Mouse (Mus musculus) Patski (cell line): ENCODE measurements around the gene Ncapd2. TPM values are rescaled to one million over a fixed set of nuclear protein-coding genes. Genes with fewer than 3 reads are reported as not detected.

ENCODE experiments used
- ATAC-seq: fragments of 100-300 bp; one replicate; pipeline ENCODE4 v1.8.0; 2021
- CTCF ChIA-PET: fragments of 350-600 bp; sonication (Branson Sonifier 250); formaldehyde crosslinking; loops from one replicate; lab custom pipeline; 2022; ENCODE audit warnings: inconsistent platforms; lab: Charles Lee
- POLR2A ChIA-PET: fragments of 350-600 bp; sonication (Branson Sonifier 250); formaldehyde crosslinking; loops from one replicate; lab custom pipeline; 2022; ENCODE audit warnings: antibody characterized with exemption, inconsistent platforms; lab: Charles Lee
- DNase-seq: peaks from one replicate; pipeline ENCODE4 v3.0.0-alpha.2; 2011; ENCODE audit warnings: low read depth, low spot score
- H3K27me3 ChIP-seq: fragments of 371-371 bp; one replicate; pipeline ENCODE4 v1.5.1; 2021
- CTCF ChIP-seq: fragments of 100-300 bp; IDR thresholded peaks from one replicate; pipeline ENCODE4 v1.5.1; 2021
- in situ Hi-C: fragments of 300-500 bp; cut with MboI; formaldehyde crosslinking; loops from 3 replicates; pipeline ENCODE4 v1.11.1; 2018; ENCODE audit warnings: low pct_unique_long_range_greater_than_20kb, mixed read lengths
- polyA plus RNA-seq: library from polyadenylated mRNA; unstranded; gene quantifications from one replicate; pipeline ENCODE4 v1.2.3, GENCODE M21; 2021

The Ncapd2 gene
- polyA plus RNA-seq, 1 experiment from 2014 or later, result 73.8 TPM

DNA sequence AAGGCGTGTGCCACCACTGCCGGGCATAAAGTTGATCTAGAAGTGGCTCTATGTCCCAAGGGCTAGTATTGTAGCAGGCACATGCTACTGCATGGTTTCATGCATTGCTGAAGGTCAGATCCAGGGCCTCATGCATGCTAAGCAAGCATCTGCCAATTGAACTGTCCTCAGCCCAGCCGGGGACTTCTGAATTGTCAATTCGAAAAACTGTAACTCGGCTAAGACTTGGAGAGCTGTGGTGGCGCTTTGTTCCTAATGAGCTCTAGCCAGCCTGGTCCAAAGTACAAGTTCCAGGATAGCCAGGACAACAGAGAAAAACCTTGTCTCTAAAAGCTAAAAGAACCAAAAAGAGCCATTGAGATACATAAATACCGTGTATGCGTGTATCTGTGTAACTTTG lies 72.1 kb downstream of the Ncapd2 start:
- ATAC-seq (no peak), DNase-seq (no peak)
- no peak for TF ChIP-seq CTCF
- CTCF ChIA-PET, result no interaction called here
- no peaks in the 10 kb centered on the region for H3K27me3 ChIP-seq
- POLR2A ChIA-PET, result interaction anchor here (0.6 kb wide), 1 partner anchor 177 kb away, joined by 3 read pairs; no protein-coding TSS in a partner anchor
- in situ Hi-C loops, result no loop called here

Other genes starting within 250 kb of the Ncapd2 start
- 153 TPM for gene Cops7a, start 226.2 kb downstream of the Ncapd2 start, polyA plus RNA-seq
- gene Pianp, start 195.0 kb downstream of the Ncapd2 start, polyA plus RNA-seq, result 12.9 TPM
- gene Zfp384, start 182.6 kb downstream of the Ncapd2 start, polyA plus RNA-seq, result 53.0 TPM
- gene Ing4, start 151.9 kb downstream of the Ncapd2 start, polyA plus RNA-seq, result 77.6 TPM
- 9.7 TPM for gene Acrbp, start 142.0 kb downstream of the Ncapd2 start, polyA plus RNA-seq
- gene Lpar5, start 123.8 kb downstream of the Ncapd2 start, polyA plus RNA-seq, result not detected
- gene Chd4, start 95.7 kb downstream of the Ncapd2 start, polyA plus RNA-seq, result 198 TPM
- 65.0 TPM for gene Nop2, start 59.8 kb downstream of the Ncapd2 start, polyA plus RNA-seq
- gene Iffo1, start 46.5 kb downstream of the Ncapd2 start, polyA plus RNA-seq, result 6.2 TPM
- gene Gapdh, start 25.2 kb downstream of the Ncapd2 start, polyA plus RNA-seq, result 889 TPM
- gene Mrpl51, start 100 bp upstream of the Ncapd2 start, polyA plus RNA-seq, result 175 TPM
- gene Vamp1, start 23.9 kb upstream of the Ncapd2 start, polyA plus RNA-seq, result 7.5 TPM
- gene Tapbpl, start 40.2 kb upstream of the Ncapd2 start, polyA plus RNA-seq, result 18.2 TPM
- gene Cd27, start 45.3 kb upstream of the Ncapd2 start, polyA plus RNA-seq, result 0.33 TPM
- not detected for gene Tuba3a, start 94.3 kb upstream of the Ncapd2 start, polyA plus RNA-seq
- 164 TPM for gene Ltbr, start 122.2 kb upstream of the Ncapd2 start, polyA plus RNA-seq
- gene Scnn1a, start 129.0 kb upstream of the Ncapd2 start, polyA plus RNA-seq, result 1.8 TPM
- gene Tnfrsf1a, start 157.7 kb upstream of the Ncapd2 start, polyA plus RNA-seq, result 190 TPM
- gene Plekhg6, start 189.1 kb upstream of the Ncapd2 start, polyA plus RNA-seq, result 0.49 TPM